Mouse (Mus musculus) lung, postnatal 0 days (tissue): ENCODE data around the gene Abca1. TPM values are rescaled to one million over a fixed set of nuclear protein-coding genes. Genes with fewer than 3 reads are reported as not detected.

Experiments used
- ATAC-seq: fragments of 200-750 bp; cut with Nextera tagmentation; 2 replicates; pipeline ENCODE4 v1.8.0; 2017; ENCODE audit warnings: moderate library complexity
- DNase-seq: peaks from one replicate; pipeline ENCODE4 v3.0.0-alpha.2; 2016; ENCODE audit warnings: low spot score
- H3K27ac ChIP-seq: fragments of 300-500 bp; sonication (generic); 2 replicates; pipeline ENCODE4 v1.5.1; 2014; ENCODE audit warnings: antibody characterized with exemption, mild to moderate bottlenecking, low read length, mixed read lengths
- H3K27me3 ChIP-seq: fragments of 300-500 bp; sonication (generic); replicated peaks from 2 replicates; pipeline ENCODE4 v1.6.1; 2014; ENCODE audit warnings: low read length, mixed read lengths; ENCODE audit not compliant: insufficient read depth
- H3K36me3 ChIP-seq: fragments of 300-500 bp; sonication (generic); 2 replicates; pipeline ENCODE4 v1.6.1; 2014; ENCODE audit warnings: low read length, mixed read lengths; ENCODE audit not compliant: insufficient read depth
- H3K4me1 ChIP-seq: fragments of 300-500 bp; sonication (generic); 2 replicates; pipeline ENCODE4 v1.6.1; 2014; ENCODE audit warnings: antibody characterized with exemption, low read depth, low read length, mixed read lengths; ENCODE audit not compliant: insufficient read depth
- H3K4me2 ChIP-seq: fragments of 300-500 bp; sonication (generic); replicated peaks from 2 replicates; pipeline ENCODE4 v1.6.1; 2014; ENCODE audit warnings: low read depth, mild to moderate bottlenecking, low read length, moderate library complexity, mixed read lengths
- H3K4me3 ChIP-seq: fragments of 300-500 bp; sonication (generic); 2 replicates; pipeline ENCODE4 v1.5.1; 2014; ENCODE audit warnings: low read depth, low read length
- H3K9ac ChIP-seq: fragments of 300-500 bp; sonication (generic); replicated peaks from 2 replicates; pipeline ENCODE4 v1.6.1; 2014; ENCODE audit warnings: low read depth, mild to moderate bottlenecking
- H3K9me3 ChIP-seq: fragments of 300-500 bp; sonication (generic); 2 replicates; pipeline ENCODE4 v1.6.1; 2016; ENCODE audit warnings: low read length, mixed read lengths
- CTCF ChIP-seq: IDR thresholded peaks from 2 replicates; pipeline ENCODE4 v1.5.1; 2016; ENCODE audit warnings: antibody characterized with exemption, mild to moderate bottlenecking
- EP300 ChIP-seq: IDR thresholded peaks from 2 replicates; pipeline ENCODE4 v1.6.1; 2016; ENCODE audit warnings: antibody characterized with exemption, mild to moderate bottlenecking, control low read depth
- WGBS: fragments of 180-500 bp; shearing (Covaris S2); extraction: QIAGEN DNeasy Blood & Tissue Kit; methylation state at CpG from one replicate; pipeline ENCODE4 v1.1.7; 2014; 5-methylcytosine and 5-hydroxymethylcytosine counted together
- polyA plus RNA-seq: library from polyadenylated mRNA; unstranded; fragments of >200 nt; fragmentation: Nextera tagmentation; extraction: Ambion mirVana; gene quantifications from 2 replicates; pipeline ENCODE4 v1.2.1, GENCODE M21; 2015

Gene Abca1
- polyA plus RNA-seq, 1 experiment from 2014 or later, result 3.7 TPM

- no peak overlapping the region for H3K4me3 ChIP-seq
- no peak for TF ChIP-seq CTCF
- no peak overlapping the region for H3K9ac ChIP-seq
- H3K27ac ChIP-seq, result no peak overlapping the region
- H3K4me1 ChIP-seq, result no peaks in the 10 kb centered on the region
- no peaks in the 10 kb centered on the region; the same call in 1 of the 2 replicates for H3K27me3 ChIP-seq
- no peaks in the 10 kb centered on the region for H3K9me3 ChIP-seq
- H3K4me2 ChIP-seq, result no peak overlapping the region
- DNase-seq, result no peak
- peaks cover 52% of the 10 kb centered on the region for H3K36me3 ChIP-seq
- 91% methylated on average over 4 of the region's 4 CpGs for WGBS
- ATAC-seq, result no peak
Measured at GRCm38 (mm10) chr4:53093615-53094014, 66.1 kb downstream of the Abca1 start.

- Histone ChIP-seq H3K27ac (no peak overlapping the region), H3K36me3 (peaks cover 46% of the 10 kb centered on the region), H3K4me1 (no peaks in the 10 kb centered on the region), H3K4me2 (no peak overlapping the region), H3K9me3 (no peaks in the 10 kb centered on the region), H3K27me3 (no peaks in the 10 kb centered on the region; the same call in 1 of the 2 replicates), H3K9ac (no peak overlapping the region), H3K4me3 (no peak overlapping the region)
- WGBS, result 45% methylated on average over 3 of the region's 3 CpGs
- DNase-seq, result no peak
- ATAC-seq, result no peak
- TF ChIP-seq CTCF (no peak), EP300 (no peak)
Measured at GRCm38 (mm10) chr4:53089641-53090040, 70.1 kb downstream of the Abca1 start.

DNA sequence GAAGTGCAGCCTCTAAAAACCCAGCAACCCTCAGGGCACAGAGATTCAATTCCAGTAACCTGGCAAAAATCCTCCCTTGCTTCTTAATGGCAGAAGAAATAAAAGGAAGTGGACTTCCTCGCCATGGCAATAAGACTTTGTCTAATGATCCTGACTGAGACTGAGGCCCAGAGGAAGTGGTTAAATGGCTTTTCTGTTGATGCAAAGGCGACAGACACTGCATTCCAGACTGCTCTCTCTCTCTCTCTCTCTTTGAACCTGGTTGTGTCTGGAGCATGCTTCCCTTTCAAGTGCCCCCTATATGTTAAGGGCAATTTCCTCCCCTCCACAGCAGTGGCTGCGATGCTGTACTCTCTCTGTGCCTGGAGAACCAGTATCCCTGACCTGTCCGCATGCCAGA lies 70.7 kb downstream of the Abca1 start:
- H3K9me3 ChIP-seq, result no peaks in the 10 kb centered on the region
- no peaks in the 10 kb centered on the region for H3K4me1 ChIP-seq
- TF ChIP-seq EP300 (no peak), CTCF (no peak)
- ATAC-seq (no peak), DNase-seq (no peak)
- no peak overlapping the region for H3K4me3 ChIP-seq
- WGBS, result 36% methylated on average over 4 of the region's 4 CpGs
- no peak overlapping the region for H3K4me2 ChIP-seq
- no peak overlapping the region for H3K9ac ChIP-seq
- peaks cover 44% of the 10 kb centered on the region for H3K36me3 ChIP-seq
- H3K27ac ChIP-seq, result no peak overlapping the region
- H3K27me3 ChIP-seq, result no peaks in the 10 kb centered on the region; the same call in 1 of the 2 replicates

GRCm38 (mm10) chr4:53086636-53087035 lies 73.1 kb downstream of the Abca1 start:
- no peak overlapping the region for H3K4me3 ChIP-seq
- H3K4me2 ChIP-seq, result no peak overlapping the region
- DNase-seq (no peak), ATAC-seq (no peak)
- WGBS, result 53% methylated on average over 2 of the region's 2 CpGs
- H3K36me3 ChIP-seq, result peaks cover 51% of the 10 kb centered on the region
- no peak overlapping the region for H3K27ac ChIP-seq
- no peak overlapping the region for H3K9ac ChIP-seq
- H3K27me3 ChIP-seq, result no peaks in the 10 kb centered on the region
- no peaks in the 10 kb centered on the region for H3K9me3 ChIP-seq
- TF ChIP-seq CTCF (no peak), EP300 (no peak)
- no peaks in the 10 kb centered on the region for H3K4me1 ChIP-seq

- Histone ChIP-seq H3K36me3 (peaks cover 50% of the 10 kb centered on the region), H3K4me1 (no peaks in the 10 kb centered on the region), H3K9me3 (no peaks in the 10 kb centered on the region), H3K27ac (peak overlapping the region; percentile 26; the same call in 1 of the 2 replicates), H3K4me2 (no peak overlapping the region), H3K9ac (no peak overlapping the region), H3K4me3 (no peak overlapping the region), H3K27me3 (no peaks in the 10 kb centered on the region)
- DNase-seq (peak; percentile 52), ATAC-seq (peak; percentile 67)
- WGBS, result 37% methylated on average over 4 of the region's 4 CpGs
- peak; percentile 80 for TF ChIP-seq EP300
- TF ChIP-seq CTCF, result no peak
Measured at GRCm38 (mm10) chr4:53085634-53086033, 74.1 kb downstream of the Abca1 start.

- WGBS, result 92% methylated on average over 2 of the region's 2 CpGs
- no peak overlapping the region for H3K9ac ChIP-seq
- no peak overlapping the region for H3K4me3 ChIP-seq
- ATAC-seq (no peak), DNase-seq (no peak)
- H3K27me3 ChIP-seq, result no peaks in the 10 kb centered on the region
- no peak for TF ChIP-seq CTCF
- no peak for TF ChIP-seq EP300
- no peaks in the 10 kb centered on the region for H3K9me3 ChIP-seq
- no peaks in the 10 kb centered on the region for H3K4me1 ChIP-seq
- H3K36me3 ChIP-seq, result peaks cover 52% of the 10 kb centered on the region
- no peak overlapping the region for H3K4me2 ChIP-seq
- no peak overlapping the region for H3K27ac ChIP-seq
Measured at GRCm38 (mm10) chr4:53083071-53083470, 76.6 kb downstream of the Abca1 start.

DNA sequence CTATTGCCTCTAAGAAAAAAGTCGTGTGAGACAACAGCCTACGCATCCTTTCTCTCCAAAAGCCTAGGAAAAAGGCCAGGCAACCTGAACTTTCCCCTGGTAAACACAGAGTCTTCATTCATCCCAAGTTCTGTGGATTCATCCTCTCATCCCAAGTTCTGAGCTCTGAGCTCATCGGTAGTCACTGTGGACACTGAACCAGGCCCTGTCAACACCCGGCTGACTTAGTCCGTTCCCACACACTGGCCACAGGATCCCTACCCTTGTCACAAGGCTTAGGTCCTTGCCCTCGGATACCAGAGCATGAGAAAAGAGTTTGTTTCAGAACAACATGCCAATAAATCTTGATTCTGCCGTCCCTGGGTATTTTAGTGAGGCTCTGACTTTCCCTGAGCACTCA lies 77.2 kb downstream of the Abca1 start:
- H3K4me1 ChIP-seq, result no peaks in the 10 kb centered on the region
- H3K9me3 ChIP-seq, result no peaks in the 10 kb centered on the region
- no peak overlapping the region for H3K4me2 ChIP-seq
- no peak overlapping the region for H3K9ac ChIP-seq
- H3K27me3 ChIP-seq, result no peaks in the 10 kb centered on the region
- no peak overlapping the region for H3K27ac ChIP-seq
- DNase-seq (no peak), ATAC-seq (no peak)
- peaks cover 58% of the 10 kb centered on the region for H3K36me3 ChIP-seq
- H3K4me3 ChIP-seq, result no peak overlapping the region
- WGBS, result 86% methylated on average over 7 of the region's 7 CpGs
- TF ChIP-seq EP300 (no peak), CTCF (no peak)
